Mouse (Mus musculus): Measurements from ENCODE around the gene Tle3. TPM values are rescaled to one million over a fixed set of nuclear protein-coding genes. Genes with fewer than 3 reads are reported as not detected.

The Tle3 gene
- polyA plus RNA-seq, 1 experiment from 2014 or later, result 3.0 TPM

DNA sequence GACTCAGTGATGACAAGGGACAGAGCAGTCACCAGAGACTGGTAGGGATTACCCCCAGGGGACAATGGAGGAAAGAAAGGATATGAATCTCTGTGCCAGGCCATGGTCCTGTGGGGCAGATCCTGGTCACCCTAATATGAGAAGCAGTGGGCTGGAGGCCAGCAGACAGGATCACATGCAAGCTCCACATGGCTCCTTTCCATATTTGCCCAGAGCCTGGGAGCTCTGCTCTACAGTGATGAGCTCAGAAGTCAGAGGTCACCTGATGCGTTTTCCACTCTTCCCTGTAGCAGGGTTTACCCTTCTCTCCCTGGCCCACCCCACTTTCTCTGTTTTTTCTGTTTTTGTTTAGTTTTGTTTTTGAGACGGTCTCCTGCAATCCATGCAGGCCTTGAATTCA lies 63.9 kb downstream of the Tle3 start:
- Histone ChIP-seq H3K27ac (replicated peaks) (no peak overlapping the region), H3K9me3 (replicated peaks) (no peaks in the 10 kb centered on the region), H3K4me3 (replicated peaks) (no peak overlapping the region), H3K9ac (no peak overlapping the region), H3K36me3 (replicated peaks) (no peaks in the 10 kb centered on the region), H3K4me2 (no peak overlapping the region), H3K27me3 (peaks cover 5% of the 10 kb centered on the region), H3K4me1 (replicated peaks) (no peaks in the 10 kb centered on the region)
- ATAC-seq (ENCODE audit: insufficient read depth), result no peak
- 34% methylated on average over 2 of the region's 2 CpGs for WGBS (ENCODE audit: insufficient replicate concordance)

DNA sequence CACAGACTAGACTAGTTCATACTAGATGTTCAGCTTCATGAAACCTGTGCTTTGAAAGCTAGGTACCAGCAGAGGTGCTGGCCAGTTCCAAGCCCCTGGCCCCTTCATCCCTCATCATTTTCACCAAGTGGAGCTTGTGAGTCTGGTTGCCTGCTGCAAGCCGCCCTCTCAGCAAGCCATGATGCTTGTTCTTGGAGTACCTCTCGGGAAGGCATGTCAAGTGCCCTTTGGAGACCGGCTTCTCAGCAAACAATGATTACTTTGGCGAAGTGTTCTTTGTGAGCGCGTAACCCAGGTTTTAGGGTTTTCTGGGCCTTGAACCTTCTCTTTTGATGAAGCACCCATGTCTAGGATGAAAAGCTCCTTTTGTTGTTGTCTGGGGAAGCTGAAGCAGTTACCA lies 64.6 kb downstream of the Tle3 start:
- Histone ChIP-seq H3K36me3 (replicated peaks) (no peaks in the 10 kb centered on the region), H3K4me2 (no peak overlapping the region), H3K27ac (replicated peaks) (no peak overlapping the region), H3K9ac (no peak overlapping the region), H3K27me3 (peaks cover 5% of the 10 kb centered on the region), H3K4me3 (replicated peaks) (no peak overlapping the region), H3K4me1 (replicated peaks) (no peaks in the 10 kb centered on the region), H3K9me3 (replicated peaks) (no peaks in the 10 kb centered on the region)
- ATAC-seq (ENCODE audit: insufficient read depth), result no peak
- WGBS (ENCODE audit: insufficient replicate concordance), result 75% methylated on average over 6 of the region's 6 CpGs

DNA sequence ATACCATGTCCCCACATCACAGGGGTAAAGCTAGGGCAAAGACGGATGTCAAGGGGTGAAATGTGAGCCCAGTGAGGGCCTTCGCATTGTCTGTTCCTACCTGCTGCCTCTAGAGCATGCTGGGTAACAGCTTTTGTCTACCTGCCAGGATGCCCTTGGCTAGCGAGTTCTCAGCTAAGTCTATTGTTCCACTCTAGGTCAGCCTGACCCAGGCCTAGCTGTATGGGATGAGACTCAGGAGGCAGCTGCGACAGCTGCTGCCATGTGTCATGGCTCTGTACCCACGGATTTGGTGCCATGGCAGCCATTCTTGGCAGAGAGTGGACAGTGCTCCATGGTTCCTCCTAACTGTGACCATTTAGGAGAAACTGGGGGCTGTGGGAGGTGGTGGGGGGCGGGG lies 66.9 kb downstream of the Tle3 start:
- Histone ChIP-seq H3K36me3 (replicated peaks) (no peaks in the 10 kb centered on the region), H3K4me2 (no peak overlapping the region), H3K4me1 (replicated peaks) (no peaks in the 10 kb centered on the region), H3K9ac (no peak overlapping the region), H3K9me3 (replicated peaks) (no peaks in the 10 kb centered on the region), H3K4me3 (replicated peaks) (no peak overlapping the region), H3K27me3 (peaks cover 5% of the 10 kb centered on the region; the same call in 1 of the 2 replicates), H3K27ac (replicated peaks) (no peak overlapping the region)
- WGBS (ENCODE audit: insufficient replicate concordance), result 62% methylated on average over 6 of the region's 6 CpGs
- no peak for ATAC-seq (ENCODE audit: insufficient read depth)

DNA sequence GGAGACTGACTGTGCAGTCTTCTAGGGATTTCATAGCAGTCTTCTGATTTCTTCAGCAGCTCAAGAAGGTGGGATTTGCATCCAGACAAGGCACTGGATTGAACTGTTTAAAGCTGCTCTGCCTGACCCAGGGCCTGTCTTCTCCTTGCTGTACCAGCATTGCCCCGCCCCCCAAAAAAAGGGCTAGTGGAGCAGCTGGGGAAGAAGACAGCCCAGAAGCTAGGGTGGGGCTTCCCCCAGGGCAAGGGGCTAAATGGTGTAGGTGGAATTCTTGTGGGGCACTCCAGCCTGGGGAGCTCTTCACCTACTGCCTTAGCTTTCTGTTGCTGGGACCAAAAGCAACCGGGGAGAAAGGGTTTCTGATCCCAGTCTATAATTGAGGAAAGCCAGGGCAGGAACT lies 67.8 kb downstream of the Tle3 start:
- 60% methylated on average over 2 of the region's 2 CpGs for WGBS (ENCODE audit: insufficient replicate concordance)
- no peak overlapping the region for H3K4me2 ChIP-seq
- ATAC-seq (ENCODE audit: insufficient read depth), result no peak
- H3K9ac ChIP-seq, result no peak overlapping the region
- no peaks in the 10 kb centered on the region for H3K36me3 ChIP-seq (replicated peaks)
- H3K4me3 ChIP-seq (replicated peaks), result no peak overlapping the region
- no peak overlapping the region for H3K27ac ChIP-seq (replicated peaks)
- H3K9me3 ChIP-seq (replicated peaks), result no peaks in the 10 kb centered on the region
- peaks cover 5% of the 10 kb centered on the region; the same call in 1 of the 2 replicates for H3K27me3 ChIP-seq
- no peaks in the 10 kb centered on the region for H3K4me1 ChIP-seq (replicated peaks)

DNA sequence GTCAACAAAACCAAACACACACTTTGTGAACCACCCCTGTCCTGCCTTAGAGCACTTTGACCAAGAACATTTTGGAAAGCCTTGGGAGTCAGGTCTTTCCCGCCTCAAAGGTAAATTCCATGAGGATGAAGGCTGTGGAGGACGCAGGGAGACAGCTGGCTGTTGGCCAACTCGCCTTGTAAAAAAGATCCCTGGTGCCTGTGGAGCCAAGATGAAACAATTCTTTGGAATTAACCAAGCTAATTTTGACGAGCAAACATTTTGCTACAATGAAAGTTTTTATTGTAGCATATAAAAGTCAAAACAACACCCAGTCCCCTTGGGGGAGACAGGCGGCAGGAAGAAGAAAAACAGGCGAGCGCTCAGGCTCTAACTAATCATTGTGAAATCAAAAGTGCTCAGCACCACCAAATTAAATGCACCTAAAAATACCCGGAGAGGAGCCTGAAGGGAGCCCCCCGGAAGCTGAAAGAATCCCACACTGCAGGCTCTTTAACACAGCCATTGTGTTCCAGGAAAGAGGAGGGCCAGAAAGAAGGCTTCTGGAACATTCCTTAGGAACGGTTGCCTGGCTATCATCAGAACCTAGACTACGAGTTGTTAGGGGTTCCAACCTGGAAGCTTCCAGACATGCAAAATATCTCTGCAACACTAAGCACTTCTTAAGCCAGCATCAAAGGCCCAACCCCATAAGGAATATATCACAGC lies 69.2 kb downstream of the Tle3 start:
- H3K36me3 ChIP-seq (replicated peaks), result no peaks in the 10 kb centered on the region
- 57% methylated on average over 11 of the region's 11 CpGs for WGBS (ENCODE audit: insufficient replicate concordance)
- no peak overlapping the region for H3K4me2 ChIP-seq
- no peak for ATAC-seq (ENCODE audit: insufficient read depth)
- peaks cover 5% of the 10 kb centered on the region; the same call in 1 of the 2 replicates for H3K27me3 ChIP-seq
- no peak overlapping the region for H3K4me3 ChIP-seq (replicated peaks)
- H3K9me3 ChIP-seq (replicated peaks), result no peaks in the 10 kb centered on the region
- H3K27ac ChIP-seq (replicated peaks), result no peak overlapping the region
- H3K9ac ChIP-seq, result no peak overlapping the region
- H3K4me1 ChIP-seq (replicated peaks), result no peaks in the 10 kb centered on the region

DNA sequence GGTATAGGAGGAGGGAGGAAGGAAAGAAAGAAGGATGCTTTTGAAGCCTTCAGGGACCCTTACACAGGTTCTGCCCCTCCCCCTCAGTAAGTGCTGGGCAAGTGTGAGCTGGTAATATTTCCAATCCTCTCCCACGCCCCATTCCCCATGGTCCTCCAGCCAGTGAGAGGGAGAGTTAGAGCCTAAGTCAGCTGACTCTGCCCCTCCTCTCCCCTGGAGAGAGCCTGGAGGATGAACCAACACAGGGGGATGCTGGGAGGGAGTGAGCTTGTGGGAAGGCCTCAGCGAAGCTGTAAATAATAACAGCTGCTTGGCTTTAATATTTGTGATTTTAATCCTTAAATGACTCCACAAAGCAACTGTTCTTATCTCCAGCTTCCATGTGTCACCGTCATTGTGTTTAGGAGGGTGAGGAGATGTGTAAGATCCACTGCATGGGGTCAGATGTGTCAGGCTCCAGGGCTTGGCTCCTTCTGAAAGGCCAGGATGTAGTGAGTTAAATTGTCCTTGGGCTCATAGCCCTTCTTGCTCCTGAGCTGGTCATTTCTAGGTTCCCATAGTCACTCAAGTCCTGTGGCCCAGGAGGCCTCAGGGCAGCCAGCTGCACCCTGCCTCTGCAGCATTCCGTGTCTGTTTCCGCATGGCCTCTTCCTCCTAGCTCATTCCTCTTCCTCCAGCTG lies 70.9 kb downstream of the Tle3 start:
- Histone ChIP-seq H3K4me2 (no peak overlapping the region), H3K36me3 (replicated peaks) (no peaks in the 10 kb centered on the region), H3K27ac (replicated peaks) (no peak overlapping the region), H3K9ac (no peak overlapping the region), H3K9me3 (replicated peaks) (no peaks in the 10 kb centered on the region), H3K4me1 (replicated peaks) (no peaks in the 10 kb centered on the region), H3K4me3 (replicated peaks) (no peak overlapping the region), H3K27me3 (peaks cover 8% of the 10 kb centered on the region; the same call in 1 of the 2 replicates)
- no peak for ATAC-seq (ENCODE audit: insufficient read depth)
- WGBS (ENCODE audit: insufficient replicate concordance), result 58% methylated on average over 5 of the region's 5 CpGs

DNA sequence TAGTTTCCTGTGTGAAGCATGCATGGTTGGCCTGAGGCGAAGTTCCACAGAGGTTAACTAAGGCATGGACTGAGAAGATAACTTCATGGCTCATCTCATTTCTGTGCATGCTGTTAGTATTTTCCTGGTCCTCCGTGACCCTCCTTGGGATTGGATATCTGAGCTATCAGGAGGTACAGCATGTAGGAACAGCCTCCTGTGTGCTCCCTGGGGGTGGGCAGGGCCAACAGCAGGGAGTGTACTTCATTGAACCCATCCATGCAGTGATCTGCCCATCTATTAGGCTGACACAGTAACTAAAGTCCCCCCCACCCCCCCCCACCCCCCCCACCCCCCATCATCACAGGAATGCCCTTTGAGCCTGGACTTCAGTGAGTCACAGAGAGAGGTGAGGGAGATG lies 73.0 kb downstream of the Tle3 start:
- Histone ChIP-seq H3K9ac (no peak overlapping the region), H3K27ac (replicated peaks) (no peak overlapping the region), H3K4me1 (replicated peaks) (no peaks in the 10 kb centered on the region), H3K36me3 (replicated peaks) (no peaks in the 10 kb centered on the region), H3K4me3 (replicated peaks) (no peak overlapping the region), H3K27me3 (peaks cover 8% of the 10 kb centered on the region; the same call in 1 of the 2 replicates), H3K9me3 (replicated peaks) (no peaks in the 10 kb centered on the region), H3K4me2 (no peak overlapping the region)
- ATAC-seq (ENCODE audit: insufficient read depth), result no peak
- 60% methylated on average over 2 of the region's 2 CpGs for WGBS (ENCODE audit: insufficient replicate concordance)

DNA sequence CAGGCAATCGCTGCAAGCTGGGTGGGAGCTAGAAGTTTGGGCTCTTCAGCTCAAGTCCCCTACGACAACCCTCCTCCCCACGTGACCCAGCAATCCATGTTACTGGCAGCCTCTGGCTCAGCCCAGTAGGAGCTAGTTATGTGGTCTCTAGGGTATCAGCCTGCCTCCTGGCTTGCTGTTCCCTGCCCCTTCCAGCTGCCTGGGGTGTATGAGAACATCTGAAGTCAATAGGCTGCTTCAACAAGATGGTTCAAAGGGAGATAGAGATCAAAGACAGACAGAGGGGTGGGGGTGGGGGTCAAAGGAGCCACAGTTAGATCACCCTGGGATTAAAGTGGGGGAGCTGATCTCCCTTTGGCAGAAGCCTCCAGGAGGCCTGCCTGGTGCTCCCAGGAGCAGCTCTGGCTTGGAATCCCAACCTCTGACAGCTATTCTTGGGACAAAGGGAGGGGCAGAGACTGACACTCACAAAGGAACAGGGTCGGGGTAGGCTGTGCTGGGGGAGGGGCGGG lies 73.6 kb downstream of the Tle3 start:
- no peak overlapping the region for H3K27ac ChIP-seq (replicated peaks)
- peaks cover 7% of the 10 kb centered on the region; the same call in 1 of the 2 replicates for H3K27me3 ChIP-seq
- no peak for ATAC-seq (ENCODE audit: insufficient read depth)
- H3K4me2 ChIP-seq, result no peak overlapping the region
- no peaks in the 10 kb centered on the region for H3K9me3 ChIP-seq (replicated peaks)
- H3K4me3 ChIP-seq (replicated peaks), result no peak overlapping the region
- no peaks in the 10 kb centered on the region for H3K4me1 ChIP-seq (replicated peaks)
- H3K36me3 ChIP-seq (replicated peaks), result no peaks in the 10 kb centered on the region
- no peak overlapping the region for H3K9ac ChIP-seq
- WGBS (ENCODE audit: insufficient replicate concordance), result 24% methylated on average over 5 of the region's 5 CpGs

DNA sequence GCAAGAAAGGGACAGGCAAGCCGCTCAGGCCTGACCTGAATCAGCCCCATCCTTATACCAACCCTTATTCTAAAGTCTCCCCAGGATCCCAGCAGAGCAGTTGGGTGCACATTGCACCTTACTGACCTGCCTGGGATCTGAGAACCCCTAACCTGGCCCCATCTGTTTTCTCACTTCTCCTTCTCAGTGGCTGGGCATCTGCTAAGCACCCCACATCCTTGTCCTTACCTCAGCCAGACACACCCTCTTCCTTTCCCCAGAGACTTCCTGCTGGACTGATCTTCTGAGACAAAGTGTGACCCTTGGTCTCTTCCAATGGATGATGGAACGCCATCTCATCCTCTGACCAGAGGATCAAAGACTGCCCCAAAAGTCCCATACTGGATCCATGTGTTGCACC lies 74.8 kb downstream of the Tle3 start:
- Histone ChIP-seq H3K4me2 (no peak overlapping the region), H3K36me3 (replicated peaks) (no peaks in the 10 kb centered on the region), H3K9me3 (replicated peaks) (no peaks in the 10 kb centered on the region), H3K9ac (no peak overlapping the region), H3K27me3 (peaks cover 12% of the 10 kb centered on the region; the same call in 1 of the 2 replicates), H3K4me3 (replicated peaks) (no peak overlapping the region), H3K4me1 (replicated peaks) (no peaks in the 10 kb centered on the region), H3K27ac (replicated peaks) (no peak overlapping the region)
- no peak for ATAC-seq (ENCODE audit: insufficient read depth)
- WGBS (ENCODE audit: insufficient replicate concordance), result 52% methylated on average over 2 of the region's 2 CpGs

DNA sequence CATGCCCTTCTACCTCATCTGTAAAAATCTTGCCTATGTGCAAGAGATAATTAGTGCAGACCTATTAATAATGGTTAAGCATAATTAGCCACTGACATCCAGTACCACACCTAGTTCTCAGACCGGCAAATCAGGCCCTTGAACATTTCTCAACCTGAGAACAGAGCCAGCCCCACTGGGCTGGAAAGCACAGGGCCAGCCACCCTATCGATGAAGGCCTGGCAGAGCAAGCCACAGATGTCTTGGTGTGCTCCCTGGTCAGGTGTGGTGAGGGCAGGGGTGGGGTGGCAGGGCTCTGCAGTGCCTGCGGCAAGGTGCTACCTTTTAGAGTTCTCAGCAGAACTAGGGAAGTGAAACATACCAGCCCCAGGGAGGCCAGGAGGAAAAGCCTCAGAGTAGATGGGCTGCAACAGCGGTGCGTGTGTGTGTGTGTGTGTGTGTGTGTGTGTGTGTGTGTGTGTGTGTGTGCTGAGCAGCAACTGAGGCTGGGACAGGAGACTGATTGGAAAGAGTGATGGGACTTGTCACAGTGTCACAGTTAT lies 77.3 kb downstream of the Tle3 start:
- H3K4me1 ChIP-seq (replicated peaks), result no peaks in the 10 kb centered on the region
- no peak overlapping the region for H3K4me2 ChIP-seq
- H3K9me3 ChIP-seq (replicated peaks), result no peaks in the 10 kb centered on the region
- H3K36me3 ChIP-seq (replicated peaks), result no peaks in the 10 kb centered on the region
- no peak for ATAC-seq (ENCODE audit: insufficient read depth)
- no peak overlapping the region for H3K9ac ChIP-seq
- H3K27ac ChIP-seq (replicated peaks), result no peak overlapping the region
- 47% methylated on average over 5 of the region's 5 CpGs for WGBS (ENCODE audit: insufficient replicate concordance)
- peaks cover 12% of the 10 kb centered on the region for H3K27me3 ChIP-seq
- no peak overlapping the region for H3K4me3 ChIP-seq (replicated peaks)

DNA sequence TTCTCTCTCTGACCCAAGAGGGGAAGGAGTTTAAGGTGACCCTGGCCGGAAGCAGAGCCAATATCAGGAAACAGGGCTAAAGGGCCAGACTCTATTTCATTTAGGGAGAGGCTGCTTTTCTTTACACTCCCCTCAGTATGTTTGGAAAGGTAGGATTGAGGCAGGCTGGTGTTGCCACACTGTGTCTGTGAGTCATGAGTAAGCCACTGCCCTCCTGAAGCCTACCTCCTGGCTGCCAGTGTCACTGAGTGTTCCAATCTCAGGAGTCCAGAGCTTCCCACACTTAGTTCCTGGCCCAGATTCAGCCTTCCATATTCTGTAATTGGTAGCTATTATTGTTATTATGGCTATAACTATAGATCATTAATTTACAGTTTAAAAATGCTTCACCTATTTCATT lies 79.9 kb downstream of the Tle3 start:
- Histone ChIP-seq H3K27ac (replicated peaks) (no peak overlapping the region), H3K4me1 (replicated peaks) (no peaks in the 10 kb centered on the region), H3K4me2 (no peak overlapping the region), H3K9ac (no peak overlapping the region), H3K27me3 (peaks cover 12% of the 10 kb centered on the region), H3K4me3 (replicated peaks) (no peak overlapping the region), H3K36me3 (replicated peaks) (no peaks in the 10 kb centered on the region), H3K9me3 (replicated peaks) (no peaks in the 10 kb centered on the region)
- 41% methylated on average over 1 of the region's 1 CpGs for WGBS (ENCODE audit: insufficient replicate concordance)
- no peak for ATAC-seq (ENCODE audit: insufficient read depth)

Data from liver, embryonic 15.5 days (tissue).